Mouse (Mus musculus) cerebellum, postnatal 25 days (tissue): Measurements from ENCODE around the gene Nms.

Experiments used
- DNase-seq, 2 experiments: peaks; one replicate each; pipeline ENCODE4 v3.0.0; 2021; ENCODE audit warnings: mixed read lengths in 2 of 2

Gene Nms

DNA sequence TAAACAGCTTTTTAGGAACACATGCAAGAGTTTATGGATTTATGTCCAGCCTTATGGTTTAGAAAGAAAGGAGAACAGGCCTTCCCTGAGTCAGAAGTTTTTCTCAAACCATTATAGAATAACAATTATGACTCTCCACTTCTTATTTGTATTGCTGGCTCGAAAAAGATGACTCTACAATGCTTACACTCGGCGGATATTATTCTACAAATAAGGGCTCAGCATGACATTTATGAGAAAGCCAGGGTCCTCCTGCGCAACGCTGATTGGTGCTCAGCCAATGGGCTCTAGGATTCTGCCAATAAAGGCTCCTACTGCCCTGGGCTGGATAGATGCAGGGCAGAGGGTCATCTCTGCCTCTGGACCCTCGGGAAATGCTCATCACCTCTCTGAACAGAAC is at the start of gene Nms:
Gene Nms (plus strand): TSS at position 301 of the 400 bp plus-strand sequence.
- DNase-seq: no peak

DNA sequence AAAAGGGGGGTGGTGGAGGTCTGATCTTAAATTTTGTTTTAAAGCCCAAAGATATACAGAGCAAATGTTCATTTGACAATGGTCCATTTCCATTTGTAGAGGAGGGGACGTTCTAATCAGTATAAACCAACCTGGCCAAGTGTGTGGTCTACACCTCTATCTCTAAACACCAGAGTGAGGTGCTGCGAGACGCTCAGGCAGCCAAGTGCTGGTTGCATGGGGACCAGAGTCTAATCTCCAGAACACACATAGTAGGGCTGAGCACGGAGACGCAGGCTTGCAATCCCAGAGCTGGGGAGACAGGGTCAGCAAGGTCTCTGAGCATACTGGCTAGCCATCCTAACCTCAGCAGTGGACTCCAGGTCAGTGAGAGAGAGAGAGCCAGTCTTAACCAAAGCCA is 47.5 kb upstream of the Nms start:
- DNase-seq: no peak

DNA sequence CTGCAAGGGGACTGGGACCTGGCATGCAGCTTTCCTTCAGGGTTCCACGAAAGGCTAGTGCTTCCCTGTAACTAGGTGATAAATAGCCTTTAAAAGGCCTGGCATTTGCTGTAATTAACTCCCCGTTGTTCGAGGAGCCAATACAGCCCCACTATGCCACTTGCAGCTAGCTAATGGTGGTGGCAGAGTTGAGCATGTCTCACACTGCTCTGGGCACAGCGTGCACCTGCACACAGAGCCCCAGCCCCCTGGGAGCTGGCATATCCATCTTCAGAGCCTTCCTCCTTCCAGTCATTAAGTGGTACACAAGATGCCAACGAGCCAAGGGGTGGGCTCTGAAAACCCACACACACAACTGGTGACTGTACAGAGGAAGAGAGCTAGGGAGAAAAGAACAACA is 45.9 kb upstream of the Nms start:
- no peak for DNase-seq

DNA sequence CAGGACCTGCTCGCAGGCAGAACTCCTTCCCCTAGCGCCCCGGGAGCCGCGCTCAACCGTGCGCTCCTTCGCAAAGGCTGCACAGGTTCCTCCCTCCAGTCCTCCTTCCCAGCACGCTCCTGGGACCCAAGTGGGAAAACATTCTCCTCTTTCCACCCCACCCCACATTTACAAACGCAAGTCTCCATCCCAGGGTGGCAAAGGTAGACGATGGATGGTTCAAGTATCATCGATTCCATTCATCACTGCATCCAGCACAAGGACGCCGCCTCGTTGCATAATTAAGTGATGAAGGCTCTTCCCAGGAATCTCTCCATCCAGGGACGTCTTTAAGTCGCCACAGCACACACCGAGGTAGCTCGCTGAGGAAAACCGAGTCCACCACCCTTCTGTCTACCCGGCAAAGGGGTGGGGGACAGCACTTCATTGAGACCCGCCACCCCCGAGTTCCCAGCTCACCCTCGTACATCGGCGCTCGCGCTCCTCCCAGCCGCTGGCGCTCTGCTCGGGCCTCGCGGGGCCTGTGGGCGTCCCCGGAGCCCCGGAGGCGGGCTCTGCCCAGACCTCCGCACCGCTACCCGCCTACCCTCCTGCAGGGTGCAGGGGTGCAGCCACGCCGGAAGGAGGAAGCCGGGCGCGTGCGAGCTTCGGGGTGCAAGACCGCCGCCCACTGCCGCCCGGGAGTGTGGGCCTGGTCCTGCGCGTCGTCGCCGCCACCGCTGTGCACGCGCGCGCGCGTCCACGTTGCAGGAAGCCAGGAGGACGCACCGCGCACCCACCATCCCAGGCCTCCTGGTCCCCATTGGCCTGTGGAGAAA is 41.3 kb upstream of the Nms start, which contains the start of gene Chst10:
Gene Chst10 (minus strand): TSS at position 731 of the 818 bp plus-strand sequence.
- peak; percentile 90 to 94 for DNase-seq

DNA sequence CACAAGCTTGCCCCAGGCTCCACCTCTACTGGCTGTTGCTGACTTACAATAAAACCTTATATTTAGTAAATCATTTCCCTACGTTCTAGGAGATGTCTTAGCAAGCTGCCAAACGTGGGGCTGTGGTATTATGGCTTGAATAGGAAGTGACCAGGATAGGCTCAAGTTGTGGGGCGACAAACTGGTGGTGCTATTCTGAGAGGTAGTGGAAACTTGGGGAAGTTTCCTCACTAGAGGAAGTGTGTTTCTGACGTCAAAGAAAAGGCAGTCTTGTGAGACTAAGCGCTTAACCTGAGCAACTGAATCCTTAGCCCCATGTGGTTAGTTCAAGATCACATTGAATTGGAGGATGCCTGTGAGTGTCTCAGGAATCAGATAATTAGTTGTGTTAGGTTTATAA is 36.4 kb upstream of the Nms start:
- no peak for DNase-seq

DNA sequence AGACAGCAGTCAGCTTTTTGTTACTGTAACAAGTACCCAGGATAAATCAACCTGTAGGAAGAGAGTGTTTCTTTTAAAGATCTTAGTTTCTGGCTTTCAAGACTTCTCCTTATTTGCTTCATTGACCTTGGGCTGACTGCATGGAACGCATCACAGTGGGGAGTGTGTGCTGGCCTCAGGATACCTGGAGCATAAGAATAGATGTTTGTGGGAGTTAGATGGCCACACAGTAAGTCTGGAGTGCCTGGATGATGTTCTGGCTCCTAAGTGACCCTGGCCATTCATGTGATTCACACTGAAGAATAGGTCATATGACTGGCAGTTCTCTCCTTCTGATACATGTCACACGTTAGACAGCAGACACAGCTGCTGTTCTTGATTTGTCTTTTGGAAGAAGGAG is 35.0 kb upstream of the Nms start:
- DNase-seq: no peak

DNA sequence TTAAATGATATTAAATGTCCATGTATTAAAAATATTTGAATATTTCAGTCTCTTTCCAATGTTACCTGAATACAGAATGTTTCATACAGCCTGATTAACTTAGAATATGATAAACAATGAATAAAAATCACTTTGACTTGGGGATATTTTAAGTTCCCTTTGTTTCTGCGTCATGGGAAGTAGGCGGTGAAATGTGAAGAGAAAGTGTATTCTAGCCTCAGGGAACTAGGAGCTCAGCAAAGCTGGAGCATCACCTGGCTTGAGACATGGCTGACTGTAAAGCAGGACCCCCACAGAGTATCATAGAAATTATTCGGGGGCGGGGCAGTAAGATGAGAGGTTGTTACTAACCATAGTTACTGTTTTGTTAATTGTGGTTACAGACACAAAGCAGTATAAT is 10.0 kb upstream of the Nms start:
- no peak for DNase-seq

DNA sequence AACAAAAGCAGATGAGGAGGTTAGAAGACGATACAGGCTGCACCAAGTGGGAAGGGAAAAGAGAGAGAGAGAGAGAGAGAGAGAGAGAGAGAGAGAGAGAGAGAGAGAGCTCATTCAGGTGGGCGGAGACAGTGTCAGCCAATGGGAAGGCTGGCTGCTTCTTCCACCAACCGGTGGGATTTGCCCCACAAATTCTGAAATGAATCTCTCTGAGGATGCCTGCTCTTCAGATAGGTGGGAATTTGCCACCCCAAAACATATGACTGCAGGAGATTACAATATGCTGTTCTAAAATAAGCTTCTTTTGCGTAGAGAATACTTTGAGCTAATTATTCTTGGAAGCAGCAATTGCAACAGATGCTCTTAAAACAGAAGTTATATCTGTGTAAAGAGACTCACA is 9.5 kb upstream of the Nms start:
- DNase-seq: no peak

DNA sequence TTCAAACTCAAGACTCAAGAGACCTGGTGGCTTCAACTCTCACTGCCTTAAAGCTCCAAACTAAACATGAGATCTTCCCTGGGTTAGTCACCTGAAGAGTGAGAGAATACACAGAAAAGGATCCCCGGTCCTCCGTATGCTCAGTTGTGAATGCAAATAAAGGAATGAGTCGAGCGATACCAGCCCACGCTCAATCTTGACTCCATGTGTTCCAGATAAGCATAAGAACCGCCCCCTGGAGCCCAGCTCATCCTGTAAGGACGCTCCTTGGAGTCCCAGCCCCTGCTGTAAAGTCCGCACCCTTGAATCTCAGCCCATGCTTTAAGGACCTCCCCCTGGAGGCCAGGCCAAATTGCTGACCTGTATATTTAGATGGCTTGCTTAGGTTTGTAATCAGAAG is 8.2 kb upstream of the Nms start:
- DNase-seq: no peak

DNA sequence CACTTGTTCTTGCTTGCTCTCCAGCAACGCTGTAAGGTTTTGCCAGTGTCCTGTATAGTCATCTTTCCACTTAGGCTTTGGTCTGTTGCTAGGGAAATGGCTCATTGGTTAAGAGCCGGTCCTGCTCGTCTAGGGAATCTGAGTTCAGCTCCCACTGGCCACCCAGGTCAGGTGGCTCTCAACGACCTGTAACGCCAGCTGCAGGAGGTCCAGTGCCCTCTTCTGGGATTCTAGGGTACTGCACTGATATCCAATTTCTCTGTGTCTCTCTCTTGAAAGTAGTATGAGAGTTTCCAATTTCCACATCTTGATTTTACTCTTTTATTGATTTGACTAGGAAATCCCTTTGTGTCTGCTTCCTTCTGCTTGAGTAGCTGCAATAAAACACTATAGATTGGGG is 4.3 kb upstream of the Nms start:
- peak; percentile 38 to 69 for DNase-seq

DNA sequence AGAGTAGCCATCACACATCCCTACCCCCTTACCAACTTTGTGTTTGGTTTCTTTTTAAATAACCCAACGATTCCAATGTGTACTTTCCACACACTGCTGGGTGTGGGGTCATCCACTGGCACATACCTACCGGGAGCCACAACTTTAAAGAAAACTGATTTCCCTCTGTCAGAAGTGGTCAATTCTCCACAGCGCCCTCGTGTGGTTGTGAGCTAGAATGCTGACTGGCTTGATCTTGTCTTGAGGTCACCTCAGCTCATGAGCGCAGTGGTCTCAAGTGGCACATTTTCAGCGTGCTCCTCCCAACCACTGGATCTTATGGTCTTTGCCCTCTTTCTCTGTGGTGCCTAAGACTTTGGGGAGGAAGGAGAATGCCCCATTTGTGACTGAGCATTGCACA is 2.2 kb upstream of the Nms start:
- DNase-seq: peak; percentile 58 to 73

DNA sequence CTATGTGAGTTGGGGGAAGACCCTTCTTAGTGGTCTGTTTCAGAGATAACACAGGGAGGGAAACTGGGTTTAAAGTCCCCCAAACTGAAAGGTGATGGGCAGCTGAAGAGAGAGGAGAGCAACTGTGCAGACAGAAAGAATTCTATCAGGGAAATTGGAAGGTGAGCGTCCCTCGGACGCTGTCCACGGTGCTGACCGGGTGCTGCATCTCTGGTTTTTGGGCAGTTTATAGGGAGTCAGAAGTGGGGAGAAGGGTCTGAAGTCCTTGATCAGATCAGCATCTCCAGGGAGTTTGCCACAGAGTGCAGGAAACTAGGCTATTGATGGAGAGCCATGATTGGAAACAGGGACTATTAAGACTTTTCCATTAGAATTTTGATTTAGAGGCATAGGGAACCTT is 659 bp downstream of the Nms start:
- DNase-seq: no peak

DNA sequence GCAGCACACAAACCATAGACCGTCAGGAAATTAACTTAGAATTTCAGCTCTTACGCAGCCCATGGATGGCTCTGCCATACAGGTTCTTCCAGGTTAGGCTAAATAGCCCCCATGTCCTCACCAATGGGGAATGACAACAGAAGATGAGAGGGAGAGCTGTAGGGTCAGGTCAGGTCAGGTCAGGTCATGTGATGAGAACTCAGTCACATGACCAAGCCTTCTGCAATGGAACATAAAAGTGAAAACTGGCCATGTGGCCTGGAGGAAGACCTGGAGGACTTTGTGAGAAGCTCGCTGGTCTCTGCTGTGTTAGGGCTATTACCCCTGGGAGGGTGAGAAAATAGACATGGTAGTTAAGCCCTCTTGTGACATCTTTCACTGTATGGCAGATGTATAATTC is 17.5 kb downstream of the Nms start:
- DNase-seq: no peak

DNA sequence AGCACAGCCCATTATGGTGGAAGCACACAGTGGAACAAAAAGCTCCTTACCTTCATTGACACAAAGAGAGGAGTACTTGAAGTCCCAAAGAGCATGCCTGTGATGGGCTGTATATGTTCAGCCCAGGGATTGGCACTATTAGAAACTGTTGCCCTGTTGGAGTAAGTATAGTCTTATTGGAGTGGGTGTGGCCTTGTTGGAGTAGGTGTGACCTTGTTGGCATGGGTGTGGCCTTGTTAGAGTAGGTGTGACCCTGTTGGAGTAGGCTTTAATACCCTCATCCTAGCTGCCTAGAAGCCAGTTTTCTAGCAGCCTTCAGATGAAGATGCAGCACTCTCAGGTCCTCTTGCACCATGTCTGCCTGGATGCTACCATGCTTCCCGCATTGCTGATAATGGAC is 30.2 kb downstream of the Nms start:
- DNase-seq: no peak

DNA sequence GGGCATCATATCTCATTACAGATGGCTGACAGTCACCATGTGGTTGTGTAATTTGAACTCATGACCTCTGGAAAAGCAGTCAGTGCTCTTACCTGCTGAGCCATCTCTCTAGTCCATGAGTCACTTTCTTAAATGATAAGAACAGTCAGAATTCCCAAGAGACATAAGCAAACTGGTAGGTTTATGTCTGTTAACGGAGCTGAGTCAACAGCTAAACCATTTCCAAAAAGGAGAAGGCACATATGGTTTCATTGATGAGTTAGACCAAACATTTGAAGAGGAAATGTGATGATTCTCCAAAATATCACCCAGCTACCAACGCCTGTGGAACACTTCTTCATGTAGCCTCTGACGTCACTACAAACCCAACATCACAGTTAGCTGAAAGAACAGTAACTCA is 32.8 kb downstream of the Nms start:
- DNase-seq: no peak

DNA sequence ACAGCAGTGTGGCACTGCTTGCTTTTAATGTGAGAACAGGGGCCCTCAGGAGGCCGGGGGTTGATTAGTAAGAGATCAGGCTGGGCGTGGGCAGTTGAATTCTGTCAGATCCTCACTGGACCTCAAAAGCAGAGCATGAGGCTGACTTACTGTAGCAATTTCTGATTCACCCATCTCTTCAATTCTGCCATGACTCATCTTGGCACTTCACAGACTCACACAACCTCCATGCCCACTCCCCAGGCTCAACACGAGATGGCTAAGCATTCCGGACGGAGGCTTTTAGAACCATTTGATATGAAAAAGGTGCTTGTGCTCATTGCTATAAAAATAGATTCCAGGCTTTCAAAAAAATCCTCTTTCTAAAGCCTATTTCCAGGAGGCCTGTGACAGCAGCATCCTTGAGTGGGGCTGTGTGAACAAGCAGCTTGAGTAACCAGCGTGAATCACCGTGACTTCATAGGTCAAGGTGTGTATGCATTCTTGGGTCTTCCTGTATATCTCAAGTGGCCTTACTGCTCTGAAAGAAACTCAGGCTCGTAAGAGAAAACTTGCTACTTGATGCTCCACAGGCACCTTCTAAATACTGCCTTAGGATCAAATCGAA is 34.1 kb downstream of the Nms start:
- DNase-seq: no peak

DNA sequence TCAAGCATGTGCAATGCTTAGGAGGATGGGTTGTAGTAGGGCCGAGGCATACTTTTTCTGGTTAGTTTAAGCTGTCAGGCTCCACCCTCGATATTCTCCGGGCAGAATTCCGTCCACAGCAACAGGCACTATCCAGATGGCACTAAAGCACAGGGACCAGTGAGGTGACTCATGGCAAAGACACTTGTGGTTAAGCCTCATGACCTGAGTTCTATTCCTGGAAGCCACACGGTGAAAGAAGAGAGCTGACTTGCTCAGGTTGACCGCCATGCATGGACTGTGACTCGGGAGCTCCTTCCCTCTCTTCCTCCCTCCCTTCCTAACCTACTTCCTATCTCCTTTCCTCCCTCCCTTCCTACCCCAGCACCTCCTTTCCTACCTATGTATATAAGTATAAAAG is 41.0 kb downstream of the Nms start:
- no peak for DNase-seq

DNA sequence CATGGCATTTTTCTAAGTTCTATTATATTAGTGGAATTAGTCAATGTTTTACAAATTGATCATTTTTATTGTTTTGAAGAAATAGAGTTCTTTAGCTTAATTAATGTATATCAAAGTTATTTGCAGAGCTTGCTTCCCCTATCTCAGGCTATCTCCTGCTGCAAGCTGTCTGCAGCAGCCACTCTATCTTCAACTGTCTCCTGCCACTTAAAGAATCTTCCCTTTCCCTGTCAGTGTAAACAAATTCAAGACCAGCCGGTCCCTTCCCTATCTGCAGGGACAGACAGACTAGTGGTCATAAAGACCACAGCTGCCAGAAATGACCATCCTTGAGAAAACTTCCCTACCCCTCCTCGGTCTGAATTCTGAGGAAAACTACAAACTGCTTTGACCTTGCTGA is 44.9 kb downstream of the Nms start:
- no peak for DNase-seq

DNA sequence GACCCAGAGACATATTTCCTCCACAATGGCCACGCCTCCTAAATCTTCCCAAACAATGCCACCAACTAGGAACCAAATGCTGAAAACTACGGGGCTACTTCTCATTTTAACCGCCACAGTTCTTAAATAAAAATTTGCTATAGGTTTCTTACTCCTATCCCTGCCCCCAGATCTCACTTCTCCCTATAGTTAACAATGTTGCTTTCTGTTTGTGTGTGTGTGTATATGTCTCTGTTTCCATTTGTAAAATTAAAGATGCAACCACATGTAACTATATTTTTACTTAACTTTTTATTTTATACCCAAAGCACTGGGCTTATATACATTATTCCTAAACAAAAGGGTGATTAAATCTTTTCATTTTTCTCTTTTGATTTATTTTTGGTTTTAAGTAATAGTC is 46.4 kb downstream of the Nms start, which contains the start of gene Pdcl3:
Gene Pdcl3 (plus strand): TSS at position 301 of the 400 bp plus-strand sequence.
- no peak for DNase-seq

DNA sequence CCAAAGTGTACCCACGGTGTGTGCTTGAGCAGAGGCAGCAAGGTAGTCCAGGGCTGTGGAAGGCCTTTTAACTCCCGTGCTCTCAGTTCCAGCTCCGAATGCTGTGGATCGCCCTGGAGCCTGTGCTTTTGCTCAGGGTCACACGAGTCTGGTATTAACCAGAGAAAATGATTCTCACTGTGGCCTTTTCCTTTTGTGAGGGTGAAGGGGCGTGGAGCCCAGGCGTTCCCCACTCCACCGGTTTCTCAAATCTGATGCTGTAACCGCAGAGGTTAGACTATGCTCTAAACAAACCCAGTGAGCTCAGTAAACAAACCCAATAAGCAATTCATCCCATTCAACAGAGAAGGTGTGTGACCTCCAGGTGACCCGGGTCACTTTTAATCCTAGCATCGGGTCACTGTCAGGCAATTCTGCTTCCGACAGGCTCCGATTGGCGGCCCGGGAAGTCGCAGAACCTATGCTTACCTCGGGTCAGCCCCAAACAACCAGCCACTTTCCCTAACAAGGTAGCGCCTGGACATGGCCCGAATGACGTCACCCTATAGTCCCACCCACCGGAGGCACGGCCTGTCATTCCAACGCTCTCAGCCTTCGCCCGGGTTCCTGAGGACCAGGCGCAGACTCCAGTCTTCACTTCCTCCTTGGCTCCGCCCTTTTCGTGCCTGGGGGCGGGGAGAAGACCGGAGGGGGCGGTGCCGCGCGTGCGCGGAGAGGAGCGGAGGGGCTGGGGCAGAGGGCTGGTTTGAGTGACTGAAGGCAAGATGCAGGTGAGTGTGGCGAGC is 48.3 kb downstream of the Nms start:
- peak; percentile 97 to 98 for DNase-seq

DNA sequence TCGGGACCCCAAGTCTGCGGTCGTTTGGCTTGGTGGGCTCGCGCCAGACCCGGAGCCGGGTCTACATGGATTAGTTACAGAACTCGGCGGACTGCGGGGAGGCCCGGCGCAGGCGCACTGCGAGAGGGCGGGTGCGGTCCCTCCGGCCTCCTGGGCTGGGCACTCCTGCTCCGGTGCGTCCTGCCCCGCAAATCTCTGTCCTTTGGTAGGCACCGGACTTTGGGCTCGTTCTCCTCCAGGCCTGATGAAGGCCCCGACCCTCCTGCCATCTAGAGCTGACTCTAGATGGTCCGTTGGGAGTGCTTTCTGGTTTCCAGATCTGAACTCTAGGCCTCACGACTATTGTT is 48.9 kb downstream of the Nms start:
- no peak for DNase-seq

DNA sequence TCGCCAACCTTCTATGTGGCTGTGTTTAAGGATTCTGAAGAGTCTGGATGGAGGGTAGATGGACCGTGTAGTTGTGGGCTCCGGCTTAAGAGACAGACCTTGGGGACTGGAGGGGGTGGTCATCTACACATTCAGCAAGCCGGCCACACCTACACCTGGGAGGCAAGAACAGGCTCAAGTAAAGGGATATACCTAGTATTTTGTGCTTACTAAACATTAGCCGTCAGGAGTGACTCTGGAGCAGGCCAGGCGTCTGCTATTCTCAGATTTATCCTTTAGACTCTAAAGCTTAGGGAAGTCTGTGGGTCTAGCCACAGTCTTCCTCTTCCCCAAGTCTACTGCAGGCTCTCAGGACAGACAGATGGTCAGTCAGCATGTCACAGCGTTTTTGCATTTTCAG is 49.4 kb downstream of the Nms start:
- DNase-seq: no peak

DNA sequence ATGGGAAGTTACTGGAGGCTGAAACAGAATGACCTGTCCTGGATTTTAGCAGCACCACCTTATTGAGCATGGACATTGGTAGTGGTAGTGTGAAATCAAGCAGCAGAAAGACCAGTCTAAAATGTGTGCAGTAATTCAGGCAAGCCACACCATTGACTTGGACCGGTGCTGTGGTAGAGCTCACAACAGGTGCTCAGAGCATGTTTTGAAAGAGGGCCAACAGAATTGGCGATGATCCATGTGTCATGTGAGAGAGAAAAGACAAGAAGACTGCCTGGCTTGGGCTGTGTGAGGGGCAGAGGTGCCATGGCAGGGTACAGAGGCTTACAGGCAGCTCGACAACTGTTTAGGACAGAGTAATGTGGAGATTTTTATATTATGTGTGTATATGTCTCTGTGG is 53.4 kb downstream of the Nms start:
- DNase-seq: peak; percentile 42 to 69
